Mouse (Mus musculus) G1E (cell line): ENCODE data around the gene Spata33. TPM values are rescaled to one million over a fixed set of nuclear protein-coding genes. Genes with fewer than 3 reads are reported as not detected.

Experiments used
- ATAC-seq: 2 replicates; pipeline ENCODE4 v1.8.0; 2016; ENCODE audit warnings: mild to moderate bottlenecking; ENCODE audit not compliant: insufficient number of reproducible peaks, poor library complexity, low FRiP score, severe bottlenecking; ENCODE audit errors: extremely low read depth
- DNase-seq: peaks from one replicate; pipeline ENCODE4 v3.0.0; 2012; ENCODE audit warnings: low spot score
- H3K27me3 ChIP-seq: 2 replicates; pipeline ENCODE4 v1.6.1; 2012; ENCODE audit warnings: mild to moderate bottlenecking, low read length, inconsistent platforms; ENCODE audit not compliant: insufficient read depth
- H3K36me3 ChIP-seq: replicated peaks from 2 replicates; pipeline ENCODE3; 2012; ENCODE audit warnings: mild to moderate bottlenecking, inconsistent platforms
- H3K4me1 ChIP-seq: 2 replicates; pipeline ENCODE4 v1.6.1; 2012; ENCODE audit warnings: low read depth, low read length, inconsistent platforms, mixed read lengths; ENCODE audit not compliant: insufficient read depth
- H3K4me3 ChIP-seq: 2 replicates; pipeline ENCODE4 v1.5.1; 2012; ENCODE audit warnings: low read depth, mild to moderate bottlenecking, inconsistent platforms, low read length, moderate library complexity, mixed read lengths
- H3K9me3 ChIP-seq: replicated peaks from 2 replicates; pipeline ENCODE4 v1.6.1; 2012; ENCODE audit warnings: inconsistent platforms
- CTCF ChIP-seq: IDR thresholded peaks from 2 replicates; pipeline ENCODE4 v1.5.1; 2012; ENCODE audit warnings: low read depth, low read length, inconsistent platforms, mixed read lengths
- GATA1 ChIP-seq: IDR thresholded peaks from 2 replicates; pipeline ENCODE4 v1.6.1; 2012; ENCODE audit warnings: borderline replicate concordance, low read length, inconsistent platforms, mixed read lengths
- GATA2 ChIP-seq: IDR thresholded peaks from 2 replicates; pipeline ENCODE4 v1.6.1; 2012; ENCODE audit warnings: low read depth, low read length, inconsistent platforms, borderline replicate concordance
- POLR2AphosphoS5 ChIP-seq: IDR thresholded peaks from 2 replicates; pipeline ENCODE4 v1.6.1; 2012; ENCODE audit warnings: low read depth, low read length, inconsistent platforms; ENCODE audit not compliant: insufficient replicate concordance
- TAL1 ChIP-seq: conservative IDR thresholded peaks from 2 replicates; pipeline ENCODE4 v1.6.1; 2012; ENCODE audit warnings: low read depth, low read length, inconsistent platforms, mixed read lengths
- polyA plus RNA-seq: library from polyadenylated mRNA; stranded (reverse); fragments of >175 nt; gene quantifications from 2 replicates; pipeline ENCODE4 v1.2.3, GENCODE M21; 2012
- total RNA-seq, 2 experiments: library from RNA; stranded (forward) in 1 of 2; stranded (reverse) in 1 of 2; fragments of 200-1000 nt in 1 of 2; fragments of >200 nt in 1 of 2; fragmentation: Nextera tagmentation in 1 of 2; gene quantifications; 2 replicates each; pipeline ENCODE4 v1.2.3; 2014 to 2017

The Spata33 gene
- total and polyA plus RNA-seq, 3 experiments, result 0.13 to 1.1 (median 0.30) TPM

- H3K36me3 ChIP-seq, result peaks cover 30% of the 10 kb centered on the region
- H3K9me3 ChIP-seq, result no peaks in the 10 kb centered on the region
- TF ChIP-seq POLR2AphosphoS5 (no peak), TAL1 (no peak), GATA2 (no peak), GATA1 (no peak), CTCF (no peak)
- ATAC-seq (no peak), DNase-seq (no peak)
- peaks cover 27% of the 10 kb centered on the region for H3K4me1 ChIP-seq
- H3K4me3 ChIP-seq, result no peak overlapping the region
- peaks cover 26% of the 10 kb centered on the region for H3K27me3 ChIP-seq
Observed at GRCm38 (mm10) chr8:123239398-123239797, 26.8 kb downstream of the Spata33 start.

GRCm38 (mm10) chr8:123242107-123242923 is 29.7 kb downstream of the Spata33 start:
- peaks cover 59% of the 10 kb centered on the region for H3K36me3 ChIP-seq
- TF ChIP-seq CTCF, result no peak
- H3K9me3 ChIP-seq, result no peaks in the 10 kb centered on the region
- H3K27me3 ChIP-seq, result peaks cover 3% of the 10 kb centered on the region
- no peak for DNase-seq
- no peaks in the 10 kb centered on the region for H3K4me1 ChIP-seq
- H3K4me3 ChIP-seq, result no peak overlapping the region
- ATAC-seq, result no peak

GRCm38 (mm10) chr8:123243053-123243452 is 30.4 kb downstream of the Spata33 start:
- ATAC-seq (no peak), DNase-seq (no peak)
- Histone ChIP-seq H3K27me3 (peaks cover 3% of the 10 kb centered on the region), H3K9me3 (no peaks in the 10 kb centered on the region), H3K36me3 (peaks cover 66% of the 10 kb centered on the region), H3K4me3 (no peak overlapping the region), H3K4me1 (no peaks in the 10 kb centered on the region)
- TF ChIP-seq GATA1, result no peak

- H3K9me3 ChIP-seq, result no peaks in the 10 kb centered on the region
- DNase-seq (no peak), ATAC-seq (no peak)
- no peak for TF ChIP-seq GATA1
- no peak for TF ChIP-seq TAL1
- TF ChIP-seq GATA2, result no peak
- no peak for TF ChIP-seq CTCF
- no peak for TF ChIP-seq POLR2AphosphoS5
- no peaks in the 10 kb centered on the region for H3K4me1 ChIP-seq
- no peak overlapping the region for H3K4me3 ChIP-seq
- peaks cover 80% of the 10 kb centered on the region for H3K36me3 ChIP-seq
- H3K27me3 ChIP-seq, result peaks cover 3% of the 10 kb centered on the region
Observed at GRCm38 (mm10) chr8:123244382-123244781, 31.8 kb downstream of the Spata33 start.

- Histone ChIP-seq H3K4me1 (no peaks in the 10 kb centered on the region), H3K36me3 (peaks cover 89% of the 10 kb centered on the region), H3K9me3 (no peaks in the 10 kb centered on the region), H3K4me3 (no peak overlapping the region), H3K27me3 (no peaks in the 10 kb centered on the region)
- no peak for ATAC-seq
- no peak for DNase-seq
- TF ChIP-seq TAL1 (no peak), POLR2AphosphoS5 (no peak), CTCF (no peak), GATA1 (no peak), GATA2 (no peak)
Observed at GRCm38 (mm10) chr8:123245543-123245942, 32.9 kb downstream of the Spata33 start.

- Histone ChIP-seq H3K9me3 (no peaks in the 10 kb centered on the region), H3K4me1 (peaks cover 2% of the 10 kb centered on the region), H3K4me3 (no peak overlapping the region), H3K36me3 (peaks cover 97% of the 10 kb centered on the region), H3K27me3 (no peaks in the 10 kb centered on the region)
- TF ChIP-seq GATA1 (no peak), CTCF (no peak), POLR2AphosphoS5 (no peak), GATA2 (no peak)
- no peak for DNase-seq
- no peak for ATAC-seq
Observed at GRCm38 (mm10) chr8:123247748-123248147, 35.1 kb downstream of the Spata33 start.

- TF ChIP-seq CTCF (no peak), GATA2 (no peak), POLR2AphosphoS5 (no peak), GATA1 (no peak), TAL1 (no peak)
- DNase-seq (no peak), ATAC-seq (no peak)
- Histone ChIP-seq H3K9me3 (no peaks in the 10 kb centered on the region), H3K27me3 (no peaks in the 10 kb centered on the region), H3K4me1 (peaks cover 11% of the 10 kb centered on the region), H3K36me3 (peaks cover 88% of the 10 kb centered on the region), H3K4me3 (no peak overlapping the region)
Observed at GRCm38 (mm10) chr8:123248596-123248995, 36.0 kb downstream of the Spata33 start.
